ENCODE assay signal across 8 mouse cellular contexts in the genomic region with DNA sequence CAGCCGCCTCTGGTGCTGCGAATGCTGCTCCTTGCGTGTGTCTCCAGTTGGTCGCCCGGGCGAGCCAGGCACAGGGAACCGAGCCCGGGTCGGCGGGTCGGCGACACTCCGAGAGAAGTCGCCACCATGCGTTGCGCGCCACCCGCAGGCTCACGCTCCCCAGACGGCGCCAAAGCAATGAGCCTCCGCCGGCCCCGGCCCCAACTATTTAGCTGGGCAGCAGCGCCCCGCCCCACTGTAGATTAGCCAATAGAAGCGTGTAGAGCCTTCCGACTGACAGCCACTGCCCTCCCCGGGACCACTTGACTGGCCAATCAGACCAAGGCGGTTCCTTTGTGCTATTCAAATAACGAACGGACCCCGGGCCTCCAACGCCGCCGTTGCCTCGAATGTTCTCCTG. TPM values are rescaled to one million over a fixed set of nuclear protein-coding genes. Genes with fewer than 3 reads are reported as not detected.
DNase-seq lines count a peak whose midpoint lies in the region; ATAC-seq lines count a peak whose summit lies in the region.

A gene (minus strand): TSS at position 181 of the 400 bp plus-strand sequence.

- no peaks in the 10 kb centered on the region for H3K27me3 ChIP-seq in embryonic facial prominence, embryonic 15.5 days
- H3K27me3 ChIP-seq in heart, embryonic 11.5 days (ENCODE audit: control insufficient read depth, insufficient read depth, low read length): peaks cover 10% of the 10 kb centered on the region
- H3K27me3 ChIP-seq in kidney, embryonic 15.5 days: no peaks in the 10 kb centered on the region
- H3K27me3 ChIP-seq in limb, embryonic 15.5 days: no peaks in the 10 kb centered on the region
- H3K27me3 ChIP-seq in midbrain, embryonic 16.5 days (ENCODE audit: control insufficient read depth, insufficient read depth, low read depth, low read length): no peaks in the 10 kb centered on the region

- H3K4me3 ChIP-seq in embryonic facial prominence, embryonic 15.5 days (replicated peaks): peak within 1 kb of the TSS; percentile 69
- peak within 1 kb of the TSS; percentile 85 for H3K4me3 ChIP-seq in heart, embryonic 11.5 days (ENCODE audit: low read depth, low read length)
- H3K4me3 ChIP-seq in kidney, embryonic 15.5 days (replicated peaks): peak within 1 kb of the TSS; percentile 87
- peak within 1 kb of the TSS; percentile 83 for H3K4me3 ChIP-seq in limb, embryonic 15.5 days
- peak within 1 kb of the TSS; percentile 82 for H3K4me3 ChIP-seq in midbrain, embryonic 16.5 days (ENCODE audit: low read depth, low read length)

- H3K4me1 ChIP-seq in embryonic facial prominence, embryonic 15.5 days: peaks cover 33% of the 10 kb centered on the region
- peaks cover 17% of the 10 kb centered on the region for H3K4me1 ChIP-seq in heart, embryonic 11.5 days (ENCODE audit: control insufficient read depth, insufficient read depth, low read length)
- H3K4me1 ChIP-seq in kidney, embryonic 15.5 days: peaks cover 45% of the 10 kb centered on the region
- H3K4me1 ChIP-seq in limb, embryonic 15.5 days: peaks cover 29% of the 10 kb centered on the region
- H3K4me1 ChIP-seq in midbrain, embryonic 16.5 days (ENCODE audit: control insufficient read depth, insufficient read depth, low read length): peaks cover 22% of the 10 kb centered on the region

- DNase-seq in spleen, adult 18-20 months: peak; percentile 83 to 88
- DNase-seq in spleen, adult 12 weeks (ENCODE audit: low spot score): no peak
- DNase-seq in spleen, postnatal 14 days (ENCODE audit: low spot score in 2 of 2): peak; percentile 68 to 74

- peak within 1 kb of the TSS; percentile 98 for H3K27ac ChIP-seq in embryonic facial prominence, embryonic 15.5 days (replicated peaks)
- H3K27ac ChIP-seq in heart, embryonic 11.5 days (ENCODE audit: low read depth, low read length): peak within 1 kb of the TSS; percentile 80
- peak within 1 kb of the TSS; percentile 98 for H3K27ac ChIP-seq in kidney, embryonic 15.5 days
- peak within 1 kb of the TSS; percentile 97 for H3K27ac ChIP-seq in limb, embryonic 15.5 days
- peak within 1 kb of the TSS; percentile 89 for H3K27ac ChIP-seq in midbrain, embryonic 16.5 days (ENCODE audit: low read length)

- H3K36me3 ChIP-seq in embryonic facial prominence, embryonic 15.5 days: no peaks in the 10 kb centered on the region
- no peaks in the 10 kb centered on the region for H3K36me3 ChIP-seq in heart, embryonic 11.5 days (ENCODE audit: control insufficient read depth, insufficient read depth, low read length)
- H3K36me3 ChIP-seq in kidney, embryonic 15.5 days: no peaks in the 10 kb centered on the region
- H3K36me3 ChIP-seq in limb, embryonic 15.5 days: no peaks in the 10 kb centered on the region
- no peaks in the 10 kb centered on the region for H3K36me3 ChIP-seq in midbrain, embryonic 16.5 days (ENCODE audit: control insufficient read depth, insufficient read depth, low read length)

- under 1% methylated on average over 37 of the region's 37 CpGs for WGBS in embryonic facial prominence, embryonic 15.5 days
- WGBS in heart, embryonic 11.5 days (ENCODE audit: insufficient replicate concordance): 1% methylated on average over 37 of the region's 37 CpGs
- under 1% methylated on average over 37 of the region's 37 CpGs for WGBS in kidney, embryonic 15.5 days
- under 1% methylated on average over 37 of the region's 37 CpGs for WGBS in limb, embryonic 15.5 days
- WGBS in midbrain, embryonic 16.5 days: under 1% methylated on average over 37 of the region's 37 CpGs

- peak; percentile 87 for ATAC-seq in embryonic facial prominence, embryonic 15.5 days (ENCODE audit: insufficient number of reproducible peaks, low FRiP score, low TSS enrichment, low read depth)
- peak; percentile 67 for ATAC-seq in heart, embryonic 11.5 days (replicated peaks; ENCODE audit: insufficient number of reproducible peaks, low FRiP score, low TSS enrichment)
- ATAC-seq in kidney, embryonic 15.5 days (replicated peaks; ENCODE audit: low FRiP score): peak; percentile 91
- ATAC-seq in limb, embryonic 15.5 days (ENCODE audit: insufficient number of reproducible peaks, low FRiP score, low TSS enrichment, low read depth): peak; percentile 86
- peak; percentile 93 for ATAC-seq in midbrain, embryonic 16.5 days

- H3K9me3 ChIP-seq in embryonic facial prominence, embryonic 15.5 days (replicated peaks): no peaks in the 10 kb centered on the region
- H3K9me3 ChIP-seq in heart, embryonic 11.5 days (replicated peaks; ENCODE audit: control insufficient read depth, low read length): no peaks in the 10 kb centered on the region
- no peaks in the 10 kb centered on the region for H3K9me3 ChIP-seq in kidney, embryonic 15.5 days (replicated peaks)
- no peaks in the 10 kb centered on the region for H3K9me3 ChIP-seq in limb, embryonic 15.5 days
- no peaks in the 10 kb centered on the region for H3K9me3 ChIP-seq in midbrain, embryonic 16.5 days (replicated peaks; ENCODE audit: control insufficient read depth, low read length, poor library complexity, severe bottlenecking)

- H3K9ac ChIP-seq in embryonic facial prominence, embryonic 15.5 days: peak within 1 kb of the TSS; percentile 85
- peak within 1 kb of the TSS; percentile 96 for H3K9ac ChIP-seq in heart, embryonic 11.5 days (ENCODE audit: low read depth, low read length)
- H3K9ac ChIP-seq in kidney, embryonic 15.5 days: peak within 1 kb of the TSS; percentile 97
- H3K9ac ChIP-seq in limb, embryonic 15.5 days: peak within 1 kb of the TSS; percentile 94
- H3K9ac ChIP-seq in midbrain, embryonic 16.5 days (ENCODE audit: low read depth, low read length): peak within 1 kb of the TSS; percentile 96

- peak within 1 kb of the TSS; percentile 97 for H3K4me2 ChIP-seq in embryonic facial prominence, embryonic 15.5 days (replicated peaks)
- H3K4me2 ChIP-seq in heart, embryonic 11.5 days: peak within 1 kb of the TSS; percentile 96
- H3K4me2 ChIP-seq in kidney, embryonic 15.5 days: peak within 1 kb of the TSS; percentile 97
- H3K4me2 ChIP-seq in limb, embryonic 15.5 days: peak within 1 kb of the TSS; percentile 96
- H3K4me2 ChIP-seq in midbrain, embryonic 16.5 days (ENCODE audit: low read length): peak within 1 kb of the TSS; percentile 100

RNA-seq across cellular contexts. Expression of the gene that starts here (rescaled TPM):
- 2.2 and 3.0 TPM in 2 replicates for polyA plus RNA-seq in embryonic facial prominence, embryonic 15.5 days (2015; fragmentation: Nextera tagmentation; extraction: Ambion mirVana)
- polyA plus RNA-seq in heart, embryonic 11.5 days (2014; fragmentation: Nextera tagmentation; extraction: Ambion mirVana): 2.4 TPM in 2 replicates
- 3.3 and 3.5 TPM in 2 replicates for polyA plus RNA-seq in kidney, embryonic 15.5 days (2015; fragmentation: Nextera tagmentation; extraction: Ambion mirVana)
- 1.9 and 2.1 TPM in 2 replicates for polyA plus RNA-seq in limb, embryonic 15.5 days (2015; fragmentation: Nextera tagmentation; extraction: Ambion mirVana)
- 2.0 TPM in 2 replicates for polyA plus RNA-seq in midbrain, embryonic 16.5 days (2015; fragmentation: Nextera tagmentation; extraction: Ambion mirVana)
